Mouse (Mus musculus) small intestine, adult 2 months (tissue): ENCODE measurements at regions not wholly inside any gene's neighbourhood (a gene's known extent, or its start where the extent isn't known, plus 50 kb on each side); places are given as distances from the start of the nearest gene placed in this dataset.

Experiments used
- CTCF ChIP-seq: fragments of 200-500 bp; IDR thresholded peaks from 2 replicates; pipeline ENCODE4 v1.5.1; 2012; ENCODE audit warnings: low read depth, mild to moderate bottlenecking, control low read depth, inconsistent platforms, low read length, moderate library complexity, mixed read lengths; ENCODE audit not compliant: insufficient replicate concordance, insufficient read length; ENCODE audit errors: extremely low read depth
- POLR2A ChIP-seq: fragments of 200-500 bp; IDR thresholded peaks from 2 replicates; pipeline ENCODE4 v1.6.1; 2012; ENCODE audit warnings: low read depth, mild to moderate bottlenecking, control low read depth, inconsistent platforms, low read length, moderate library complexity

DNA sequence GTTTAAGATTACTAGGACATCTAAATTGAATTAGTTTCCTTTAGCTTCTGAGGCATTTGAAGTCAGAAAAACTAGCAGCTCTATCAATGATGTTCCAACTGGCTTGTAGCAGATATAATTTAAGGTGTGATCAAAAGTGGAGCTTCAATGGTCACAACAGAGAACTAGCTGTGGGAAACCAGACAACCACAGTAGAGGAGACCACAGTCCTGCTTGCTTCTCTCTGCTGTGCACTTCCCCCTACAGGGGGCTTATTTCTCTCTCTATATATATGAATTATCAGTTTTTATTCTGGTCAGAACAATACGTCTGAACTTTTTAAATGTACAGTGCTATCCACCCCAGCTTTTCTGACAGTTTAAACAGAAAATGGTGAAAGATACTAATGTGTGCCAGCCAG lies 57.6 kb upstream of the Gnaq start:
- TF ChIP-seq CTCF (no peak), POLR2A (no peak)
